Mouse (Mus musculus): Measurements from ENCODE around the gene Fstl4.

The Fstl4 gene

DNA sequence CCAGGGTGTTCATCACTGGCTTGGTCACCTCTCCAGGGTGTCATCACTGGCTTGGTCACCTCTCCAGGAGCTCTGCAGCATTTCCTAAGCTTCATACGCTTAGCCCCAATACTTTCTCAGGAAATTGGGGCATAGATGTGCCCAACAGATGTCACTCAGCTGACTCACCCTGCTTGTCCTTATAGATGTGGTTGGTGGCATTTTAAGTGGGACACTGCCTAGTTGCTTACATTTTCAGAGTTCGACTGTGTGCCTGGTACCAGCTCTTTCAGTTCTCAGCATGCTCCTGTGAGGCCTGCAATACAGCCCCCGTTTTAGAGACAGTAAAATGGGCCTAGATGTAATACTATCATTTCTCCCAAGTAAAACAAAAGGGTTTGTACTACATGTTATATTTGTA, 8.6 kb downstream of the Fstl4 start:
- DNase-seq = no peak

DNA sequence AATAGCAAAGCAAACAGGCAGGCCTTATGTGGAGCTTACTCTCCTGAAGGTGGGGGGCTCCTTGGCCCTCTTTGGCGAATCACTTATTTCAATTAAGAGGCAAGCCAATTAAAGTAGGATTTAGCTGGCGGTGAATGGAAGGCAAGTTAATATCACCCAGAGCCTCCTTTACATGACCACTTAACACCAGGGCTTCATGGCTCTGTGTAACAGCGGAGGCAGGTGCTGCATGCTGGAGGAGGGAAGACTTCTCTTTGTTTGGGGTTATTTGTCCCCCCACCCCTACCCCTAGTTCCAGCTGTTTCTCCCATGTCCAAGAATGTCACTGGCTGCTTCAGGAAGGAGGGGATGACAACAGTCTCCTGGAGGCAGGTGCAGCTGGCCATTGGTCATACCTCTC, 10.9 kb downstream of the Fstl4 start:
- DNase-seq = no peak

DNA sequence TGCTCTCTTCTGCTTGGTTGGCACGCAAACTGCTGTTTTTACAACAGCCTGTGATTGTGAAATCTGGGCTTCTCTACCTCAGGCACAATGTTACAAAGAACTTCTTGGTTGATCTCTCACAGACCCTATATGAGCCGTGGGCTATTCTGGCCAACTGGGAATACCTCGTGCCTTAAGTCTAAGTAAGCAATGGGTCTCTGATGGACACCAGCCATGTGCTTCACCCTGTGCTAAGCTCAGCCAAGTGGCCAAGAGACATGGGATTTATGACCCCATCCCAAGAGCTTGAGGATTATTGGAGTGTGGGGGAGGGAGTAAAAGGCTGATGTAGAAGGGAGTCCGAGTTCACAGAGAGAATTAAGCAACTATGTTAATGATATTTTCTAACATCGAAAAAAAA, 18.0 kb downstream of the Fstl4 start:
- no peak for DNase-seq

DNA sequence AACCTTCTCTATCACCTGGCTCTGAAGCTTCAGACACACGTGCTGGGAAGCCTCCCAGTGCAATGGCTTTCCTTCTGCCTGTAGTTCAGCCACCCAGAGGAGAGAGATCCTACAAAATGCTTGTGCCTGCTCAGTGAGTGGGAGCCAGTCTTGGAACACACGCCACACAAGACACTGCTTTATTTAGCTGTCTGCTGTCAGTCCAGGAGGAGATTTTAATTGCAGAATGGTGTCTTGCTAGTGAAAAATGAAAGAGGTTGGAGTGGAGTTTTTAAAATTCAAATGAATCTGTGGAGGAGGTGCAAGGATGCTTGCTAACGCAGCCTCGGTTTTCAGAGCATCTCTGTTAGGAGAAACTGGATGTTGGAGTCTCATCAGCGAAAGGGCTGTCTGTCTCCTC, 29.9 kb downstream of the Fstl4 start:
- peak; percentile 24 for DNase-seq

DNA sequence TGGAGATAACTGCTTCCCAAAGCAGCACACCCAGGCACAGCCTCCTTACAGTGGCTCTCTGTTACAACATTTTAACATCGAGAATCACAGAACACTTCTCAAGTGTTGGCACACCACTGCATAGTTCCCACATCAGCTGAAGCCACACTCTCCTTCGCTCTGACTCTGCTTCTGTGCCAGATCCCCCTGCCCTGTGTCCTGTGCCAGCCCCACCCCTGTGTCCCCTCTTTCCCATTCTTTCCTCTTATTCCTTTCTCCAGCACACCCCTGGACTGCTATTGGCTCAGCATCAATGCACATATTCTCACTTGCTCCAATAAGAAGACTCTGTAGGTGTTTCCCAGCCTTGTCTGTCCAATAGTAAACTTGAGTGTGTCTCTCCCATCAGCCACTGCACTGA, 45.1 kb downstream of the Fstl4 start:
- DNase-seq = no peak

DNA sequence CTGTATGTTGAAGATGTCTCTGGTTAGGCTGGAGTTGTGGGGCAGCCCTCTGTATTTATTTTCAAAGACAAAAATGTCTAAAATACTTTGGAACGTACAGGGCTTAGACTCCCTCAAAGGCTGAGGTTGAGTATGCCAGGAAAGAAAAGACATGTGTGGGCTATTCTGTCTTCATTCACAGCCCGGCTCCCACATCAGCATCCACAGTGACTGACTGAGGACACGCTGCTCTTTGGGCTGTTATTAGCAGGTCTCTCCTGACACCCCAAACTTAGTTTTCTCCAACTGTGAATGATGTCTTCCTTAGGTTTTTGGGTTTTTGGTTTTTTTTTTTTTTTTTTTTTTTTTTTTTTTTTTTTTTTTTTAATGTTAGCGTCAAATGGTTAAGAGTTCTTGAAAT, 51.6 kb downstream of the Fstl4 start:
- no peak for DNase-seq

DNA sequence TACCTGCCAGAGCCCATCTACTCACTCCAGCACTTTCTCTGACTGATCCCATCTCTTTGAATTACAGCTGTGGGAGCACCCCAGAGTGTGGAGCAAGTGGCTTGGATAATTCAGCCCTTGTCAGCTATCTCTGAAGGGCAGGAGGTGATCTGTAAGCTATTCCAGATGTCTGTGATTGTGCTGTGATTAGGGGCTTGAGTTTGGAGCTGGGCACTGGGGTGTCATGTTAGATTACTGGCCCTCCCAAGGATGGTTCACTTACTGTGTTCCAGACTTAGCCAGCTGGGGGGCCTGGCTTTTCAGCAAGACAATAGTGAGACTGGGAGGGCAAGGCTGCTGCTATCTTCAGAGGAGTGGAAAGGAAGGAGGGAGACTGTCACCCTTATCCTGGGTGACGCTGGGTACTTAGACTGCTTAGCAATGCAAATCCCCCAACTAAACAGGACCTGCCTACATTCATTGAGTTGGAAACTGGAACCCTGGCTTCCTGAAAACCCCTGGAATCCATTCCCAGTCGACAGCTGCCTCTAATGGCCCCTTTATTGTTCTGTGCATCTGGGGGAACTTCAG, 56.0 kb downstream of the Fstl4 start:
- no peak for DNase-seq

DNA sequence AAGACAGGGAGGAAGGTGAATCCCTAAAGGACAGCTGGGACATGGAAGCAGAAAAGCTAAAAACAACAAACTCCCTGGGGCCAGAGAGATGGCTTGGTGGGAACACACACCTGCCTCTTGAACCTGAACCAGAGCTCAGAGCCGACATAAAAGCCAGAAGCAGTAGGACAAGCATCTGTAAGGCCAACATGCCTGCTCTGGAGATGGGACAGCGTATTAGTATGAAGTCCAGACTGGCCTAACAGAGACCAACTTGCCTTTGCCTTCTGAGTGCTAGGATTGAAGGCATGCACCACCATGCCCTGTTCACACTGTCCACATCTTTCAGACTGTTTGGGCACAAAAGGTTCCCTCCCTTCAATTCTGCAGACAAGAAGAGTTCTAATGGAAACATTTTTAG, 62.2 kb downstream of the Fstl4 start:
- no peak for DNase-seq

DNA sequence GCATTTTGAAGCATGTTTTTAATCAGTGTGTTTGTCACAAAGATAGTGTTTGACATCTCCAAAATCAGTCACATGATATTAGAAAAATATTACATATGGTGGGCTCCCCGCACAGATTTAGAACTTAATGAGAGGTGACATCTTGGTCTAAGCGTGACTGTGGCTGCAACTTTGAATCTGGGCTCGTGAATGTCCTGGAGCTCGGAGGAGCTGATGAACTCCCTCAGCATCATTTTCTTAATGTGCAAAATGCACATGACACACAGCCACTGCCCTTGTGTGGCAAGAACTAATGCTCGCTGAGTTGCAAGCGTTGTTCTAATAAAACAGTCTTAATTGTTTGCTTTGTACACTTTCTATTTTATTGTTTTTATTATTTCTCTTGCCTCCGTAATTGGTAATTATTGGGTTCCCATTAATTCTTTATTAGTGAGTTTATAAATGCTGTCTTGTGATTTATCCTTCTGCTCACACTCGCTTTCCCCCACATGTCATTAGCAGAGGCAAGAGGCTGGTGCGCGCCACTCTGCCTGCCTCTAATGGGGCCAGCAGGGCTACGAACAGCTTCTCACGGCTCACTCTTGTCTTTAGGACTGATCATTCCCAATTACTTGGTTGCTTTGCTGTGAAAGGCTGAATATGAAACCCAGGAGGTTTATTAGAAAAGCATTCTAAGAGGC, 67.3 kb downstream of the Fstl4 start:
- DNase-seq = no peak

DNA sequence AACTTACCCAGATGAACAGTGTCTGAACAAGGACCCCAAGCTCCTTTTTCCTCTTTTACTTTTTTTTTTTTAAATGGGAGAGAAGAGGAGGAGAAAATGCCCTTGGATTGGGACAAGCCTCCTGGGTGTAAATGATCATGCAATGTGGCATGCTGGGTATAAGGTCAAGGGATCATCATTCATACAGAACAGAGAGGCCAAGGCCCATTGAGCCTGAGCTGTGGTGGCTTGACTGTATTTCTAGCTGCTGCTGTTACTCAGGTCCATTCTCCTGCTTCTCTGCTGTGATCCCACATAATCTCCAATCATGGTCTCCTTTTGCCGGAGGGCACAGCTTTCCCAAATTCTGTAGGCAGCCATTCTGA, 67.9 kb downstream of the Fstl4 start:
- no peak for DNase-seq

DNA sequence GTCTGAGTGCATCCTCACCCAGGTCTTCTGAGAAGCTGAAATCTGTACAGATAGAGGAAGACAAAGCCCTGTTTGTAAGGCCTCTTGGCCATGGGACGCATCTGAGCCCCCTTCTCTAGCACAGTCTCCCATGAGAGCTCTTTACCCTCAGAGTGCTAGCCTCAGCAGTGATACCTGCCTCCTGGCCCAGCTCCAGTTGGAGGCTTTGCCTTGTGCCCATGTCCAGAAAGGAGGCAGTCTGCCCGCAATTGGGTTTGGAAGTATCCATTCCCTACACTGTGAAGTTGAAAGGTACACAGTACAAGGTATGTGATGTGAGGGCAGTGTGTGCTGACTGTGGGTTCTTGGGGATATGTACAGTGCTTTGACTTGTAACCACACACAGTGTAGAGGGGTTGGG, 84.3 kb downstream of the Fstl4 start:
- DNase-seq = no peak

DNA sequence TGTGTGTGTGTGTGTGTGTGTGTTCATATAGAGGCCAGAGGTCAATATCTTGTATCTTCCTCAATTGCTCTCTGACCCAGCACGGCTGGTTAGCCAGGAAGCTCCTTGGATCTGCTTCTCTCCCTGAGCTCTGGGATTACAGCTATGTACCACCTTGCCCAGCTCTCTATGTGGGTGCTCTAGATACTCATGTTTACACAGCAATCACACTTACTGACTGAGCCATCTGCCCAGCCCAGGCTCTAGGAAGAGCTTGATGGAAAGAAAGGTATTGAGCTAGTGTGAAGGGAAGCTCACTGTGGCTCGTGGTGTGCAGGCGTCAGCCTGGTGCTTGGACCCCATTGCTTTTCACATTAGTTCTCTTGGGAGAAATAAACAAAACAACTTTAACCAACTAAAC, 85.6 kb downstream of the Fstl4 start:
- no peak for DNase-seq

DNA sequence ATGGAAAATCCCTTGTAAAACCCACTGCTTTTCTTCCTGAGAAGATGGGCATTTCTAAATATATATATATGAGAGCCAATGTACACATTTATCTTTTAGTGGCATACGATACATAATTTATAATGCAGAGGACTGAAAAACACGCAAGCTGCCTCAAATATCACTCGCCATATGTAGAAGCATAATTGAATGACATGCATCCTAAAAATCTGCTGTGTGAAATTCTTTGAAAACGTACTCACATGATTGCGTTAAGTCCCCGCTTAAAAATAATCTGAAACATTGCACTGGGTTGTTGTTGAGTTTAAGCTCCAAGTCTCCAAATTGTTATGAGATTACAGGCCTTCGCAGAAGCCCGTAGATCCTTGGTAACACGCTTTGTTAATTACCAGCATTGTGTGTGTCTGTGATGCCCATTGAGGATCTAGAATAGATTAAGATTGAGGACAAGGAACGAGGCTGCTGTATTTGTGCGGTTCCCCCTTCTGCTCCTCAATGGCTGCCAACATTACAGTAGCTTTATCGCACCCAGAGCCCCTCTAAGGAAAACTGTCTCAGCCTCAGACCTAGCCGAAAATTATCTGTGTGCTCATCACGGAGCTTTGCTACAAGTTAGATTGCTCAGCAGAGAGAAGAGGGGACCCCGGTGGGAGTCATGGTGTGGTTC, 108.5 kb downstream of the Fstl4 start:
- DNase-seq = no peak

DNA sequence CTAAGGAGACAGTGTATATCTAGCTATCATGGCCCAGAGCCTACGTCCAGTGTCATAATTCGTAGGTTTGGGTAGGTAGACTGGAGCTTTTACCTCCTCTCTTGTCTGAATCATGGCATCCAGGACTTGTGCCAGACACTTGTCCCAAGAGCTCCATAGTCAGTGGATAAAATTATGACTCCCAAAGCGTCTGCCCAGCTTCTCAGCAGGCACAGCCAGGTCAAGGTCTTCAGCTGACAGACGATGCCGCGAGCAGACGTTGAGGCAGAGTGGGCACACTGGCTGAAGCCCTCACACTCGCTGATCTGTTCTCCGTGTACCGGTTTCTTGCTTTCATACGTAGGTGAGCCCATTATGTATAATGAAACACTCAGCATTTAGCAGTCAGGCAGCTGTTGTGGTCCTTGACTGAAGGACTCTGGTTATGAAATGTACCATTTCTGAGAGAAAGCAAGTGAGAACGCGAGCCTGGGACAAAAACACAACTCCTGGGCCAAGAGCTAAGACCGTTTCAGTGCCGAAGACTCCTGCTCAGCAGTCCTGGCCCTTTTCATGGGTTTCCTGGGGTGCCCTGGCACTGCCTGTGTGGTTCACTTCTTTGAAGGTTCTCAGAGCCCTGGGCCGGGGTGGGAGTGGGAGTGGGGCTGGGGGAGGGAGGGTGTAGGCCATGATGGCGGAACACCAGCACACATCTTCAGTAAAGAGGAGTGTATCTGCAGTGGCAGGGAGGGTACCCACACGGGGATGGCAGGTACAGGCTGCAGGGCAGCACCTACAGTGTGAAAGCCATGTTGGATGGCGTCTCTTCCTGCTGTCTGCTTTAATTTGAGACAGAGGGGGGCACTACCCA, 111.7 kb downstream of the Fstl4 start:
- DNase-seq = no peak

DNA sequence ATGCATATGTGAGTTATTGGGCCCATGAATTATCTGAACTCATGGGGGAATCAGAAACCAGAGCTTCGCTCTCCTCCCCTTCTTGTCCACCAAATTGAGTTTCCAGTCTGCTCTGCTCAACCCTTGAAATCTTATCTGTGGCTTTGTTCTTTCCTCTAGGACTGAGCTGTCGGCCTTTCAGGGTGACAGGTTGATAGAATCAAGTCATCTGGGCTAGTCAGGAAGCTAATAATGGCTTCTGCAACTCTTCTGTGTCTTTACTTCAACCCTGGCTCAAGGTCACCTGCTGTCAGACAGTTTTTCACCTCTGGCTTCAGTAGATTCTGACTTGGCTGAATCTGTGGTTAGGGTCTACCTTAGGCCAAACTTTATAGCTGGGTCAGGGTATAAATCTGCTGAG, 113.2 kb downstream of the Fstl4 start:
- no peak for DNase-seq

DNA sequence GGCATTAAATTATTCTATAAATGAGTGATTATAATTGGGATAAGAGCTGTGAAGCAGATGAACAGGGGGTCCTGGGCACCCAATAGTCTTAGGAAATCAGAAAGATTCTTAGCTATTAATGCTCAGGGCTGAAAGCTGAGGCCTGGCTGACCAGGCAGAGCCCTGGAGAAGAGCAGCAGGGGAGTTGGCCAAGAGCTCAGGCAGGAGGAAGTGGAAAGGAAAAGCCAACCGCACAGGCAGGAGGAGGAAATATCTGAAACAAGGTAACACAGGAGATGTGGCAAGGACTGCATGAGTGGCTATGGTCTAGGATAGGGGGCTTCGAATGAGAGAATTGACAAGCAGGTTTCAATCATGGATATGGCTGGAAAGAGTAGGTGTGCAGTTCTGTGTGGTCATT, 115.5 kb downstream of the Fstl4 start:
- no peak for DNase-seq

DNA sequence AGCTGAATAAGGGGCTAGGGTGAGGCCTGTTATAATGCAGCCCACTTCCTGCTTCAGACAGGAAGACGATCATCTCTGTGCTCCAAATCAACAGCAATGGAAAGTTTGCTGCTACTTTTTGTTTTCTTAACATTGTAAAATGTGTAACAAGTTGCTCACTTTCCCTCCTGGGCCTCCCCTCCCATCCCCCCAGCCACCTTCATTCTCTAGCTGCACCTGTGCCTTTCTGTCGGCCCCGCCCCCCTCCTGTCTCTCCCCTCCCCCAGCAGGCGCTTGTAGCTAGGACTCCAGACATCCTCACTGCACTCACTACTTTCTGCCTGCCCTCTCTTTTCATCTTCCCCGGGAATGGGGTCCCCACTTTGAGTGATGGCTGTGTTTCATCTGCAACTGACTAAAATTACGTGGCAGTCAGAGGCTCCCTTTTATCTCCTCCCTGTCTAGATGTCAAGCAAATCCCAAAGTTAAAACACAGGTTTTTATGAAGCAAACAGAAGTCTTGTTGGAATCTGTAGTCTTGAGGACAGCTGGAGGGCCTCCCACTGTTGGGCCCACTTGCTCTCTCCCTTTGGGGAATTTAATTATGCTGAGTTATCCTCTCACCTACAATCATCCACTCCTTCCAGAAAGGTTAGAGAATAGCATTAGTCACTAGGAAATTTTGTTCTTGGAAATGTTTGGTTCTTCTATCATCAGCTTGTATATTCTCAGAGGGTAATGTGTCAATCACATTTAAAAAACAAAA, 122.3 kb downstream of the Fstl4 start:
- DNase-seq = no peak

DNA sequence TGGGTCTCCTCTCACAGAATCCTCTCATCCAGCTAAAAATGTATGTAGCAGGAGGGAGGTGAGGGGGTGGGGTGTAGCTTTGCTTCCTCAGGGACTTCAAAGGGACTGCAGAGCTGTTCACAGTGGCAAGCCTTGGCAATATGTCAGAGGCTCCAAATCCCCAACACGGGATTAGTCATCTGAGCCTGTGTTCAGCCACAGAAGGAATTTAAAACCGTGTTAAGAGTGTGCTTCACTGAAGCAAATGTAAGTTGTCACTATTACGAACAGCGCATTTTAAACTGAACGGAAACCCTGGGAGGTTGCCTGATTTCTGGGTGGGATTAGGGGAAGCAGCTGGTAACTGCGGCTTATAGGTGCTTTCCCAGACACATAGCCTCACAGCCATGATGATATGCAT, 123.7 kb downstream of the Fstl4 start:
- peak; percentile 28 for DNase-seq

DNA sequence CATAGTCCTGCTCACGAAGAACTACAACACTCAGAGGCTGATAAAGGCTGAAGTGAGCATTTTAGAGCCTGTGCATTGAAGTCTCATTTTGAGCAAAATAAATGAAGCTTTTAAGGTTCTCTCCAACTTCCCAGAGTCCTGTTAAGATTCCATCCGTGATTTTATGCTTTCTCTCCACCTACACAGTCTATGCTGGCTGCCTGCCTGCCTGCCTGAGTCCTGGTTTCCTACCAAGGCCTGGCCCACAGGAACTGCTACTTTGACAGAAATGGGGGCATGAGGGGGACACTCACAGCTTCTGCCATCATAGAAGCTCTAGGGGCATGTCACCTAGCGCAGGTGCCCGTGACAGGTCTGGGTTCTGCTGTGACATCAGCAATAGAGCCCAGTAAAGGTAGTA, 125.1 kb downstream of the Fstl4 start:
- DNase-seq = peak; percentile 46

DNA sequence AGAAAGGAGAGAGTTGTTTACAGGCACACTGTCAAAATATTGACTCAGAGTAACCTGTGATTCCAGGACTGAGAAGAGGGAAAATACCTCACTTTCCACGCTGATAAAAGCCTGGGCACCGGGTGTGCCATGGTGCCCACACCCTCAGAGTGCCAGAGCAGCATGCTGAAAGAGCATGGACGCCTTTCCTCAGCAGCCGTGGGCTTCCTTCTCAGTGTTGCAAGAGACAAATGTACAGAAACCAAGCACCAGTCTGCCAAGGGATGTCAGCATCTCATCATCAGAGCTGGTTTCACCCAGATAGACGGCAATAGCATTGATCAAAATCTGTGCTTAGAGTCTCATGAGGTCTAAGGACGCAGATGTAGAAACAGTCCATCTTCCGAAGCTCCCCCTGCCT, 125.7 kb downstream of the Fstl4 start:
- DNase-seq = no peak

DNA sequence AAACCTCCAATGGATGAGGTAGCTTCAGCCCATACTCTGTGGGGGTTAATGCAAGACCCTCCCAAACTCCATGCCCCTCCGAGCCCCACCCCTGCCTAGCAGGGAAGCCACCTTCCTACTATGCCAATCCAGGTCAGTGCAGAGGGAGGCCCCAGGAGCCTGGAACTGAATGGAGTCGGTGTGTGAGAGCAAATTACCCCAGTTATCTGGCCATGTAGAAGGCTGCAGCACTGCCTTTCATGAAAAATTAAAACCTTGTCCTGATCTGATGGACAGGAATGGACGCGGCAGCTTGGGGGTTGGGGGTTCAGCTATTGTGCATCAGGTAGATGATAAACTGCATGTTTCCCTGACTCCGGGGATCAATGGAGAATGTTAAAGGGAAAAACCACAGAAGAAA, 139.7 kb downstream of the Fstl4 start:
- no peak for DNase-seq

DNA sequence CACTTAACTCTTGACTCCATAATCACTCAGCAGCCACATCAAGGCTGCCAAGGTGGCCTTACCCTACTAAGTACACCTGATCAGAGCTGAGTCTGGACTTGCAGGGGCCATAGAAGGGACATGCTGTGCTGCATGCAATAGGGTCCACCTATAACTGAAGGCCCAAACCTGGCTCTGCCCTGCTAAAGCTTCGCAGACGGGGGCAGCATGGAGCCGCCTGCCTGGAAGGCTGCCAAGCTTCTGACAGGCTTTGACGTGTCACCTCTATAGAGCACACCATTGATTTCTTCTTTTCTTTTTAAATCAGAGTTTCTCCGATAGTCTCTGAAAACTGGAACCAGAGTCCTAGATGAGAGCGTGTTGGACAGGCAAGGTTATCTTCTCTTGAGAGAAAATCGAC, 146.4 kb downstream of the Fstl4 start:
- peak; percentile 18 for DNase-seq

DNA sequence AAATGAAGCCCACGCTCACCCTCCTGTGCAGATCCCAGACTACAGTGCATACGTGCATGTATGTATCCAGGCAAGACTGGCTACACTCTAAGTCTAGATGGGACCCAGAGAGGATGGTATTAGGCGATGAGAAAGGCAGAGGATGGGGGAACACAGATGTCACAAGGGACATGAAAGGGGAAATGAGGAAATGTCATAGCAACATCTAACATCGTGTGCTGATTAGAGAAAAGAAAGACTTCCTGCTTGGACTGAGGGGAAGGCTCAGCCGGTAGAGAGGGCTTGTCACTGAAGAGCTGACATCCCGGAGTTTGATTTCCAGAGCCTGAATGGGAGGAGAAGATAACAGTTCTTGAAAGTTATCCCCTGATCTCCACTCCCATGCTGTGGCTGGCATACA, 150.0 kb downstream of the Fstl4 start:
- no peak for DNase-seq
